Comparison of ENCODE assay signal across 24 mouse cellular contexts in genomic region chr14:93708651-93709050, GRCm38 (mm10).
A peak's percentile ranks its signal among the peaks of the same experiment; 100 is the strongest.
DNase-seq lines count a peak whose midpoint lies in the region; ATAC-seq and TF ChIP-seq lines count a peak whose summit lies in the region.
"Had no signal": no experiment of that assay in that cellular context is flagged by ENCODE, and none has a peak within 500 bp of the region (broad histone marks: within the 10 kb centered on the region; RNA-seq: fewer than 3 reads in every experiment).

No protein-coding gene starts in this region.

- no peak for TF ChIP-seq CTCF in left cerebral cortex, adult 2 months (IDR thresholded peaks at IDR 0.05)
- no peak for TF ChIP-seq CTCF in brain, embryonic 14.5 days (IDR thresholded peaks at IDR 0.05; ENCODE audit: borderline replicate concordance, extremely low read depth, insufficient read depth, insufficient read length)
- no peak for TF ChIP-seq CTCF in liver, postnatal 0 days (IDR thresholded peaks at IDR 0.05; ENCODE audit: low read depth)

- no peak for ATAC-seq in liver, postnatal 0 days
- ATAC-seq: CD4-positive, CD25-positive, alpha-beta regulatory T cell, adult 4 months; forebrain, embryonic 13.5 days; forebrain, embryonic 15.5 days; forebrain, postnatal 0 days had no signal

- H3K4me3 ChIP-seq in left cerebral cortex, adult 2 months: no peak overlapping the region
- H3K4me3 ChIP-seq in liver, postnatal 0 days (ENCODE audit: low read depth, low read length): no peak overlapping the region
- H3K4me3 ChIP-seq: embryonic facial prominence, embryonic 10.5 days; embryonic facial prominence, embryonic 12.5 days; forebrain, embryonic 13.5 days; forebrain, embryonic 15.5 days had no signal

- H3K4me2 ChIP-seq in liver, postnatal 0 days (ENCODE audit: low read depth, low read length): no peak overlapping the region
- H3K4me2 ChIP-seq: embryonic facial prominence, embryonic 12.5 days; forebrain, embryonic 13.5 days; forebrain, embryonic 15.5 days had no signal

- no peaks in the 10 kb centered on the region for H3K36me3 ChIP-seq in liver, postnatal 0 days (replicated peaks; ENCODE audit: insufficient read depth, low read length)
- H3K36me3 ChIP-seq: embryonic facial prominence, embryonic 10.5 days; embryonic facial prominence, embryonic 12.5 days; forebrain, embryonic 15.5 days; G1E had no signal

- intact Hi-C loops in left cerebral cortex, adult 2 months (cut with DNase I): no loop called here
- intact Hi-C loops in left cerebral cortex, postnatal 25 days (cut with DNase I): no loop called here

- H3K27ac ChIP-seq in left cerebral cortex, adult 2 months: peak overlapping the region; percentile 7; the same call in 1 of the 2 replicates
- H3K27ac ChIP-seq in liver, postnatal 0 days (ENCODE audit: low read depth): no peak overlapping the region
- H3K27ac ChIP-seq: embryonic facial prominence, embryonic 10.5 days; embryonic facial prominence, embryonic 12.5 days; forebrain, embryonic 13.5 days; forebrain, embryonic 15.5 days had no signal

- H3K27me3 ChIP-seq in liver, postnatal 0 days (ENCODE audit: insufficient read depth, low read length): no peaks in the 10 kb centered on the region
- H3K27me3 ChIP-seq: CH12.LX; embryonic facial prominence, embryonic 12.5 days; forebrain, embryonic 13.5 days; forebrain, embryonic 15.5 days had no signal

- WGBS in liver, postnatal 0 days (ENCODE audit: insufficient replicate concordance): 59% methylated on average over 3 of the region's 3 CpGs

- TF ChIP-seq POLR2A in brain, embryonic 14.5 days (IDR thresholded peaks at IDR 0.05; ENCODE audit: borderline replicate concordance, extremely low read depth, insufficient read depth, insufficient read length, poor library complexity, severe bottlenecking): no peak

- H3K4me1 ChIP-seq in liver, postnatal 0 days (ENCODE audit: insufficient read depth): no peaks in the 10 kb centered on the region
- H3K4me1 ChIP-seq: embryonic facial prominence, embryonic 12.5 days; forebrain, embryonic 13.5 days had no signal

- TF ChIP-seq EP300 in liver, postnatal 0 days (IDR thresholded peaks at IDR 0.05; ENCODE audit: low read depth): no peak

- H3K9me3 ChIP-seq in liver, postnatal 0 days (ENCODE audit: low read length): no peaks in the 10 kb centered on the region
- H3K9me3 ChIP-seq: embryonic facial prominence, embryonic 10.5 days; embryonic facial prominence, embryonic 12.5 days; forebrain, embryonic 13.5 days; forebrain, embryonic 15.5 days had no signal

- no peak overlapping the region for H3K9ac ChIP-seq in liver, postnatal 0 days (replicated peaks)
- H3K9ac ChIP-seq: embryonic facial prominence, embryonic 12.5 days; forebrain, embryonic 13.5 days; forebrain, embryonic 15.5 days; forebrain, postnatal 0 days had no signal

- no peak for DNase-seq in left cerebral cortex, adult 2 months (ENCODE audit: extremely low spot score in 1 of 2, low spot score in 2 of 2)
- DNase-seq in left cerebral cortex, postnatal 25 days (ENCODE audit: low spot score in 2 of 2): no peak
- DNase-seq in 3T3-L1 (ENCODE audit: low read depth, low spot score): peak; percentile 31
- peak; percentile 47 for DNase-seq in brain, embryonic 14.5 days (ENCODE audit: low read depth)
- peak; percentile 24 for DNase-seq in retina, postnatal 1 day
- no peak for DNase-seq in liver, postnatal 0 days
- no peak for DNase-seq in MN1 (ENCODE audit: low spot score)
- DNase-seq: adrenal gland, adult 2 months; adrenal gland, postnatal 10 days; adrenal gland, postnatal 25 days; B cell, adult 2 months; cerebellum, adult 11-12 months; cerebellum, adult 2 months; cerebellum, adult 9-10 months; cerebellum, postnatal 10 days; cerebellum, postnatal 25 days; forebrain, postnatal 0 days had no signal

Comparison
In these comparisons a context has a peak if more than half of its experiments do, and no peak if none do; other contexts are left out.
1. DNase-seq: peak in 3T3-L1 (single experiment), brain, embryonic 14.5 days (single experiment) and retina, postnatal 1 day (single experiment); none in left cerebral cortex, adult 2 months (0 of 2), left cerebral cortex, postnatal 25 days (0 of 2), liver, postnatal 0 days (single experiment) and MN1 (single experiment).